In the genomic region with DNA sequence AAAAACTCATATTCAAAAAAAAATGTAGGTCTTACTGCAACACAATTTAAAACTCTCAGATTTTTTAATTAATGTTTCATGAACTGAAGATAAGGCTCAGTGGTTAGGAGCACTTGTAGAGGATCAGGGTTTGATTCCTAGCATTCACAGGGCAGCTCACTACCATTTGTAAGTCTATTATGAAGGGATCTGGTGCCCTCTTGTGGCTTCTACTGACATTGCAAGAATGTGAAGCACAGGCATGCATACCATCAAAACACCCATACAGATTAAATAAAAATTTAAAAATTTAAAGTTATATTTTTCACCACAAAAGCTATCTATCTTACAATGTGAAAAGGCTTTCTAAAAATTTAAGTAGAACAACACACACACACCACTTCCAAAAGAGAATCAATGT, we compare ENCODE assay signal across 9 mouse cellular contexts.
DNase-seq lines count a peak whose midpoint lies in the region; ATAC-seq and TF ChIP-seq lines count a peak whose summit lies in the region.
"Had no signal": no experiment of that assay in that cellular context is flagged by ENCODE, and none has a peak within 500 bp of the region (broad histone marks: within the 10 kb centered on the region; RNA-seq: fewer than 3 reads in every experiment).

No protein-coding gene starts in this region.

- H3K4me3 ChIP-seq in midbrain, embryonic 14.5 days (replicated peaks; ENCODE audit: low read depth, low read length), result no peak overlapping the region
- H3K4me3 ChIP-seq in midbrain, embryonic 15.5 days, result no peak overlapping the region
- no peak overlapping the region for H3K4me3 ChIP-seq in bone marrow, adult 2 months (replicated peaks; ENCODE audit: control insufficient read depth, low read depth, low read length)
- H3K4me3 ChIP-seq: midbrain, embryonic 12.5 days had no signal

- TF ChIP-seq CTCF in bone marrow, adult 2 months (IDR thresholded peaks at IDR 0.05; ENCODE audit: control insufficient read depth, insufficient read depth, low read length), result peak; percentile 24; the same call in 1 of the 2 replicates

- no peak for ATAC-seq in midbrain, embryonic 14.5 days (ENCODE audit: low FRiP score, low TSS enrichment)
- no peak for ATAC-seq in midbrain, embryonic 15.5 days (replicated peaks)
- ATAC-seq in monocyte, adult 5-6 weeks (replicated peaks; ENCODE audit: insufficient number of reproducible peaks, low FRiP score, low TSS enrichment, poor library complexity, severe bottlenecking), result no peak

- no peaks in the 10 kb centered on the region for H3K27me3 ChIP-seq in midbrain, embryonic 14.5 days (ENCODE audit: control insufficient read depth, insufficient read depth, low read length)
- H3K27me3 ChIP-seq in midbrain, embryonic 15.5 days (replicated peaks), result no peaks in the 10 kb centered on the region
- H3K27me3 ChIP-seq: midbrain, embryonic 12.5 days had no signal

- no peak overlapping the region for H3K9ac ChIP-seq in midbrain, embryonic 14.5 days (replicated peaks; ENCODE audit: low read length)
- no peak overlapping the region for H3K9ac ChIP-seq in midbrain, embryonic 15.5 days
- H3K9ac ChIP-seq: midbrain, embryonic 12.5 days had no signal

- peak; percentile 26 for DNase-seq in cerebellum, adult 9-10 months
- no peak for DNase-seq in cerebellum, adult 11 months
- DNase-seq in midbrain, embryonic 14.5 days, result peak; percentile 42
- DNase-seq in heart, postnatal 4 days, result peak; percentile 36
- peak; percentile 76 for DNase-seq in lung, postnatal 36 days

- H3K36me3 ChIP-seq in midbrain, embryonic 14.5 days (ENCODE audit: control insufficient read depth, insufficient read depth, low read length), result no peaks in the 10 kb centered on the region
- H3K36me3 ChIP-seq in midbrain, embryonic 15.5 days (replicated peaks), result no peaks in the 10 kb centered on the region
- H3K36me3 ChIP-seq: midbrain, embryonic 12.5 days had no signal

- no peak overlapping the region for H3K4me2 ChIP-seq in midbrain, embryonic 14.5 days (ENCODE audit: low read length)
- no peak overlapping the region for H3K4me2 ChIP-seq in midbrain, embryonic 15.5 days
- H3K4me2 ChIP-seq: midbrain, embryonic 12.5 days had no signal

- no peak for TF ChIP-seq POLR2A in bone marrow, adult 2 months (IDR thresholded peaks at IDR 0.05; ENCODE audit: borderline replicate concordance, control insufficient read depth, low read depth, low read length)

- no peak overlapping the region for H3K27ac ChIP-seq in midbrain, embryonic 14.5 days (replicated peaks; ENCODE audit: low read depth, low read length)
- no peak overlapping the region for H3K27ac ChIP-seq in midbrain, embryonic 15.5 days
- H3K27ac ChIP-seq in bone marrow, adult 2 months (ENCODE audit: control insufficient read depth, insufficient read depth, low read depth, low read length, poor library complexity), result no peak overlapping the region
- H3K27ac ChIP-seq: midbrain, embryonic 12.5 days had no signal

- H3K9me3 ChIP-seq in midbrain, embryonic 14.5 days (ENCODE audit: control insufficient read depth, low read length), result no peaks in the 10 kb centered on the region
- no peaks in the 10 kb centered on the region for H3K9me3 ChIP-seq in midbrain, embryonic 15.5 days
- H3K9me3 ChIP-seq: midbrain, embryonic 12.5 days had no signal

- H3K4me1 ChIP-seq in midbrain, embryonic 14.5 days (ENCODE audit: control insufficient read depth, insufficient read depth, low read length), result no peaks in the 10 kb centered on the region
- H3K4me1 ChIP-seq in midbrain, embryonic 15.5 days, result no peaks in the 10 kb centered on the region
- no peaks in the 10 kb centered on the region for H3K4me1 ChIP-seq in bone marrow, adult 2 months (ENCODE audit: control insufficient read depth, insufficient read depth, low read length)
- H3K4me1 ChIP-seq: midbrain, embryonic 12.5 days had no signal
